Mouse (Mus musculus) midbrain, embryonic 11.5 days (tissue): ENCODE results near the gene Syce2. TPM values are rescaled to one million over a fixed set of nuclear protein-coding genes. Genes with fewer than 3 reads are reported as not detected.

ENCODE experiments used
- ATAC-seq: fragments of 200-750 bp; cut with Nextera tagmentation; 2 replicates; pipeline ENCODE4 v1.8.0; 2017; ENCODE audit warnings: moderate TSS enrichment, moderate library complexity; ENCODE audit not compliant: low FRiP score
- DNase-seq: peaks from one replicate; pipeline ENCODE4 v3.0.0; 2015; ENCODE audit warnings: low spot score; ENCODE audit errors: missing footprints
- H3K27ac ChIP-seq: fragments of 300-500 bp; sonication (generic); 2 replicates; pipeline ENCODE4 v1.5.1; 2014; ENCODE audit warnings: low read depth, low read length
- H3K27me3 ChIP-seq: fragments of 300-500 bp; sonication (generic); 2 replicates; pipeline ENCODE4 v1.6.1; 2014; ENCODE audit warnings: mild to moderate bottlenecking, low read length, moderate library complexity, mixed read lengths; ENCODE audit not compliant: control insufficient read depth, insufficient read depth
- H3K36me3 ChIP-seq: fragments of 300-500 bp; sonication (generic); 2 replicates; pipeline ENCODE4 v1.6.1; 2014; ENCODE audit warnings: mild to moderate bottlenecking, low read length, moderate library complexity, mixed read lengths; ENCODE audit not compliant: control insufficient read depth, insufficient read depth
- H3K4me1 ChIP-seq: fragments of 300-500 bp; sonication (generic); 2 replicates; pipeline ENCODE4 v1.6.1; 2014; ENCODE audit warnings: low read length; ENCODE audit not compliant: control insufficient read depth, insufficient read depth
- H3K4me2 ChIP-seq: fragments of 300-500 bp; sonication (generic); 2 replicates; pipeline ENCODE4 v1.6.1; 2014; ENCODE audit warnings: mild to moderate bottlenecking, moderate library complexity
- H3K4me3 ChIP-seq: fragments of 300-500 bp; sonication (generic); 2 replicates; pipeline ENCODE4 v1.5.1; 2014; ENCODE audit warnings: low read depth, low read length
- H3K9ac ChIP-seq: fragments of 300-500 bp; sonication (generic); 2 replicates; pipeline ENCODE4 v1.6.1; 2014; ENCODE audit warnings: low read length
- H3K9me3 ChIP-seq: fragments of 300-500 bp; sonication (generic); 2 replicates; pipeline ENCODE4 v1.6.1; 2016; ENCODE audit warnings: low read length; ENCODE audit not compliant: control insufficient read depth
- WGBS: fragments of 180-500 bp; shearing (Covaris S2); extraction: QIAGEN DNeasy Blood & Tissue Kit; methylation state at CpG from one replicate; pipeline ENCODE4 v1.1.7; 2014; 5-methylcytosine and 5-hydroxymethylcytosine counted together
- polyA plus RNA-seq: library from polyadenylated mRNA; unstranded; fragments of >200 nt; fragmentation: Nextera tagmentation; extraction: Ambion mirVana; gene quantifications from 2 replicates; pipeline ENCODE4 v1.2.1, GENCODE M21; 2014

The Syce2 gene
- polyA plus RNA-seq, 1 experiment from 2014 or later = 58.8 TPM

DNA sequence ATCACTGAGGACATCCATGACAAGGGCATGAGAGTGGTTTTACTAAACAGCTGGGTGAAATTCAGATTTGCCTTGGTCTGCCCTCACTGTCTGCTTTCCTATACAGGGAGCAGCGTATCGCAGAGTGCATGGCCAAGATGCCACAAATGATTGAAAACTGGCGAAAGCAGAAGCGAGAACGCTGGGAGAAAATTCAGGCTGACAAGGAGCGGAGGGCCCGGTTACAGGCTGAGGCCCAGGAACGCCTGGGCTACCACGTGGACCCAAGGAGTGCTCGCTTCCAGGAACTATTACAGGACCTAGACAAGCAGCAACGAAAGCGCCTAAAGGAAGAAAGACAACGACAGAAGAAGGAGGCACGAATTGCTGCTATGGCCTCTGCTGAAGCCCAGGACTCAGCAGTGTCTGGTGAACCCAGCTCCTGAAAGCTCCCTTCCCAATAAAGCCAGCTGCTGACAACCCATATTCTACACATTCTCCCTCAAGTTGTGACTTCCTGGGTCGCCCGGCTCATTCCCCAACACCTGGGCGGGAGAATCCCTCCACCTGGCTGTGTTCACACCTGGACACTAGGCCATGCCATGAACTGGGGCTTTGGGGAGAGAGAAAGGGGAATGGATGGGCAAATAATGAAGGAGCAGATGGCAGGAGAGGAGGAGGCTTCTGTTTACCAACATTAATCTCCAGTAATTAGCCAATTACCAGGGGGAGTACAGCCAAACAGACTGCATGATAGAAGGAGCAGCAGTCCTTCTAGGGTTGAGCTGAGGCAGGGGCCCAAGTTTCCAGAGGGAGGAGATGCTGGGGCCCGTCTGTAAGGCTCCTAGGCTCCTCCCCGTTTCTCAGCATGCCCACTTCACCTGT, 37.7 kb upstream of the Syce2 start:
- 89% methylated on average over 19 of the region's 19 CpGs for WGBS
- no peak for ATAC-seq

DNA sequence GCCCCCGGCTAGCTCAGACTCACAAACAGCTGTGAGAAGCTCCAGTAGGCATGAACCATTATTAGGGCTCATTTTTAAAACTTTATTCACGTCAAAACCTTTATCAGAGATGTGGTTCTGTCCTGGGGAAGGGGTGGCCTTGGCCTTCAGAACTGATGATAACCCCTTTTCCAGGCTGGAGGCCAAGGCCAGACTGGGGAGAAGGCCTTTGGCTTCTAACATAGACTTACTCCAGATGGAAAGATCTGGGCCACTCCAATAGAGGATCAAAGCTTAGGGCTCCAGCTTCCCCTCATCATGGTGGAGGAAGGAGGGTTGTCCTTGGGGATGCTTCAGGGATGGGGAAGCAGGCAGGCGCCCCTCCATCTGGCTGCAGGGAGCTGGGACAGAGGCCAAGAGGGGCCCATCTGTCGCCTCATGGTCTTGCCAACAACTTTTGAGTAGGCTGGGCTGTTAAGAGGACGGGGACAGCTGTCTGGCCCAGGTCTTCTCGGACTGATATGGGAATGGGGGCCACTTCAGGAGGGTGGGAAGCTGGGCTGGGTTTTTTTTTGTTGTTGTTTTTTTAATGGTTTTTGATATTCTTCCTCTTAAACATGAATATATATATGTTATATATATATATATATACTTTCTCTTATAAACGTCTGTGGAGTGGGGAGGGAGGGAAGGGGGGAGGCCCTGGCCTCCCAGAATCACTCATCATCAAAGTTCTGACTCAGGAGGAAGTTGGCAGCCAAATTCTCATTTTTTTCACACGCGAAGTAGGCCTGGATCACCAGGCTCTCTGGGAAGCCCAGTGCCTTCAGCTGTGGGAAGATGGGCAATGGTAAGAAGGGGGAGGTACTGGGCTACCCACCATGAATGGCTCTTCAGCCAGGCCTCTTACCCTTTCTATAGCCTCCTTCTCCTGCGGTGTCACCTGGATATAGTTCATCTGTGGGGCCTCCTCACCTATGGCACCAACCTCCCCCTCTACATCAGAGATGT, 36.8 kb upstream of the Syce2 start:
- no peak for ATAC-seq
- Histone ChIP-seq H3K4me1 (peaks cover 15% of the 10 kb centered on the region), H3K4me2 (no peak overlapping the region), H3K9ac (no peak overlapping the region), H3K36me3 (peaks cover 28% of the 10 kb centered on the region), H3K27me3 (no peaks in the 10 kb centered on the region), H3K27ac (no peak overlapping the region), H3K4me3 (no peak overlapping the region), H3K9me3 (no peaks in the 10 kb centered on the region)
- DNase-seq = peak; percentile 69
- WGBS = 92% methylated on average over 10 of the region's 10 CpGs

More for the DNA sequence above, 37.7 kb upstream of the Syce2 start:
- Histone ChIP-seq H3K9ac (no peak overlapping the region), H3K4me3 (no peak overlapping the region), H3K4me1 (peaks cover 8% of the 10 kb centered on the region; the same call in 1 of the 2 replicates), H3K36me3 (peaks cover 28% of the 10 kb centered on the region), H3K27ac (no peak overlapping the region), H3K9me3 (no peaks in the 10 kb centered on the region), H3K4me2 (no peak overlapping the region), H3K27me3 (no peaks in the 10 kb centered on the region)
- peak; percentile 69 for DNase-seq

GRCm38 (mm10) chr8:84837149-84837911, 34.6 kb upstream of the Syce2 start:
- H3K4me3 ChIP-seq = no peak overlapping the region

DNA sequence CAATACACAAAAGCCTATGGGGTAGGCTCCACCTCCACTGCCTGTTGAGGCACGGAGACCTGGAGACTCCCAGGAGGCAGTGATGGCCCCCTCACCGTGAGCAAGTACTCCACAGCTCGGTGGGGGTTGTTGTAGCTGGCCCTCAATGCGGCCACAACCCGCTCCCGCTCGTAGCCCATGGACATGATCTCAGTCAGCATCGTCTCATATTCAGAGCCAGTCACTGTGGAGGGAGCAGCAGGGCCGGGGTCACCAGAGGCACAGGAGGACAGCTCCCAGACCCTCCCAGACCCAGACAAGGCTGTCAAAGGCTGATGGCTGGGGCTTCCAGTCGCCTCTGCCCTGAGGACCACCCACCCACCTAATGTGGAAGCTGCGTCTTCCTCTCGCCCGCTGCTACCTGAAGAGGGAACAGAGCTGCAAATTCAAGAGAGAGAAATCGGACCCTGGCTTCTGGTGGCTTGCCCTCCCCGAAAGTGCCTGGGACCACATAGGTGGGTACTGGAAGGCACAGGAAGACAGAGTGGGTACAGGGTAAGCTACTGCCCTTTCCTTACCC, 33.9 kb upstream of the Syce2 start:
- WGBS = 81% methylated on average over 15 of the region's 15 CpGs
- Histone ChIP-seq H3K9ac (no peak overlapping the region), H3K4me1 (peaks cover 14% of the 10 kb centered on the region), H3K36me3 (peaks cover 40% of the 10 kb centered on the region), H3K4me2 (no peak overlapping the region), H3K27ac (no peak overlapping the region), H3K27me3 (no peaks in the 10 kb centered on the region), H3K4me3 (no peak overlapping the region), H3K9me3 (no peaks in the 10 kb centered on the region)
- DNase-seq = peak; percentile 35
- no peak for ATAC-seq

More at GRCm38 (mm10) chr8:84837149-84837911, 34.6 kb upstream of the Syce2 start:
- no peak overlapping the region for H3K27ac ChIP-seq
- DNase-seq = peak; percentile 75
- no peak for ATAC-seq
- no peak overlapping the region for H3K9ac ChIP-seq
- 69% methylated on average over 8 of the region's 8 CpGs for WGBS
- no peaks in the 10 kb centered on the region for H3K9me3 ChIP-seq
- no peak overlapping the region for H3K4me2 ChIP-seq
- no peaks in the 10 kb centered on the region for H3K27me3 ChIP-seq
- peaks cover 33% of the 10 kb centered on the region for H3K36me3 ChIP-seq
- peaks cover 15% of the 10 kb centered on the region for H3K4me1 ChIP-seq

DNA sequence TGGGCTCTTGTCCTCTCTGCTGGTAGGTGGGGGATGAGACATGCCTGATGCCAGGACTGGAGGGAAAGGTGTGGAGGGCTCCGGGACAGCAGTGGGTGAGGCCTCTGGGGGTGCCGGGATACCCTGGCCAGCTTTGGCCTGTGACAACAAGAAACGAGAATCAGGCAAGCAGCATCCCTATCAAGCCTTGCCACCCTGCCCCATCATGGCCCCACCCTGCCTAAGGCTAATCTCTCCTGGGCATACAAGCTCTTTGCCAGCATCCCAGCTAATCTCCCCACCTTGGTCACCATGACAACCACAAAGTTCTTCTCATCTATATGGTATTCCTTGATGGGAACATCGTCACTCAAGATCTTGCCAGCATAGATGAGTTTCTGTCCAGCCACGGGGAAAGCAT, 33.4 kb upstream of the Syce2 start:
- 87% methylated on average over 5 of the region's 5 CpGs for WGBS
- peak; percentile 53 for DNase-seq
- Histone ChIP-seq H3K4me3 (no peak overlapping the region), H3K4me2 (no peak overlapping the region), H3K9ac (no peak overlapping the region), H3K36me3 (peaks cover 43% of the 10 kb centered on the region), H3K9me3 (no peaks in the 10 kb centered on the region), H3K4me1 (peaks cover 9% of the 10 kb centered on the region), H3K27me3 (no peaks in the 10 kb centered on the region), H3K27ac (no peak overlapping the region)
- no peak for ATAC-seq

GRCm38 (mm10) chr8:84839411-84839810, 32.5 kb upstream of the Syce2 start:
- peaks cover 12% of the 10 kb centered on the region for H3K4me1 ChIP-seq

GRCm38 (mm10) chr8:84839875-84840247, 32.0 kb upstream of the Syce2 start:
- H3K27ac ChIP-seq = peak overlapping the region; percentile 85
- peaks cover 17% of the 10 kb centered on the region for H3K4me1 ChIP-seq
- no peaks in the 10 kb centered on the region for H3K27me3 ChIP-seq
- H3K9me3 ChIP-seq = no peaks in the 10 kb centered on the region
- peak overlapping the region; percentile 68 for H3K4me2 ChIP-seq
- peak overlapping the region; percentile 97 for H3K9ac ChIP-seq
- H3K36me3 ChIP-seq = peaks cover 57% of the 10 kb centered on the region
- WGBS = 4% methylated on average over 7 of the region's 7 CpGs
- peak overlapping the region; percentile 94 for H3K4me3 ChIP-seq
- ATAC-seq = no peak
- no peak for DNase-seq

More at GRCm38 (mm10) chr8:84839411-84839810, 32.5 kb upstream of the Syce2 start:
- WGBS = 94% methylated on average over 2 of the region's 2 CpGs
- ATAC-seq (no peak), DNase-seq (peak; percentile 82)
- peaks cover 52% of the 10 kb centered on the region for H3K36me3 ChIP-seq
- H3K4me2 ChIP-seq = peak overlapping the region; percentile 68
- no peaks in the 10 kb centered on the region for H3K9me3 ChIP-seq
- no peaks in the 10 kb centered on the region for H3K27me3 ChIP-seq
- H3K27ac ChIP-seq = no peak overlapping the region
- peak overlapping the region; percentile 94; the same call in 1 of the 2 replicates for H3K4me3 ChIP-seq
- no peak overlapping the region for H3K9ac ChIP-seq

DNA sequence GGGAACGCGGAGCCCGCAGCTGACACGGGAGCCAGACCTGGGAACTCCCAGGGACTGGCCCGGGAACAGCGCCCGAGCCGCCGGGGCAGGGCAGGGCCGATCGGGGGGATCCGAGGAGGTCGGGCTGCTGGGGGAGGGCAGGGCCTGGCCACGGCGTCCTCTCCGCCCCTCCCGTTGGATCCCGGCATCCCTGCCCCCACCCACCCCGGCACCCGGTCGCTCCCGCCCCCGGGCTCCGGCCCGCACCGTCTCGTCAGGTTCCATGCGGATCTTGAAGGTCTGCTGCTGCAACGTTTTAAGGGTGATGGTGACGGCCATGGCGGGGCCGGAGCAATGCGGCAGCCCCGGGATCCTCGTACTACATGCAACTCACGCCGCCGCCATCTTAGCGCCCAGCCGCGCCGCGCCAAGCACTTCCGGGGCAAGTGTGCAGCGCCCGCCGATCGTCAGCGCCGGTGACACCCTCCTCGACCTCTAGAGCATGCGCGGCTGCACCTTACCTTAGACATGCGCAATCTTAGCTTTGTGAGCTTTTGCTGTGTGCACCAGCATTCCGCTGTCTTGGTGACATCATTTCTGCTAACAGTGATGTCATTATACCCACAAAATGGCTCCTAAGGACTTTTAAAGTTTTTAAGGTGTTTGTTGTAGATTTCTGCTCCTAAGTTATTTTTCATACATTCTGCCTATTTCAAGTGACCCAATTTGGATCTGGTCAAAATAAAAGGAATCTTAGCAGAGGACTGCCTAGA, 31.5 kb upstream of the Syce2 start, which contains the start of gene Rad23a:
Gene Rad23a (minus strand): TSS at position 418 of the 752 bp plus-strand sequence.
- peak within 1 kb of the TSS; percentile 94 for H3K4me3 ChIP-seq
- DNase-seq (peak; percentile 98), ATAC-seq (peak; percentile 97)
- peaks cover 57% of the 10 kb centered on the region for H3K36me3 ChIP-seq
- H3K9me3 ChIP-seq = no peaks in the 10 kb centered on the region
- peaks cover 22% of the 10 kb centered on the region for H3K4me1 ChIP-seq
- peak within 1 kb of the TSS; percentile 68 for H3K4me2 ChIP-seq
- peak within 1 kb of the TSS; percentile 97 for H3K9ac ChIP-seq
- under 1% methylated on average over 51 of the region's 55 CpGs for WGBS
- H3K27ac ChIP-seq = peak within 1 kb of the TSS; percentile 85
- no peaks in the 10 kb centered on the region for H3K27me3 ChIP-seq
